Mouse (Mus musculus): ENCODE measurements around the gene Zswim7.
"Not testable (repeated sequence)": the region's sequence is repeated elsewhere in the genome, so short reads cannot be mapped to it uniquely, and the experiment has no call there.

GRCm38 (mm10) chr11:62284020-62284419 lies 2.8 kb upstream of the Zswim7 start:
- TF ChIP-seq CTCF (IDR thresholded peaks at IDR 0.05; ENCODE audit: extremely low read depth, insufficient read length, insufficient replicate concordance, low read depth, low read length); POLR2A (IDR thresholded peaks at IDR 0.05; ENCODE audit: low read depth, low read length): not testable (repeated sequence)

Measured in small intestine, adult 2 months (tissue).